Mouse (Mus musculus) lung, postnatal 0 days (tissue): ENCODE measurements at regions not wholly inside any gene's neighbourhood (a gene's known extent, or its start where the extent isn't known, plus 50 kb on each side); places are given as distances from the start of the nearest gene placed in this dataset.
A peak's percentile ranks its signal among the peaks of the same experiment; 100 is the strongest.

Source experiments
- ATAC-seq: fragments of 200-750 bp; cut with Nextera tagmentation; 2 replicates; pipeline ENCODE4 v1.8.0; 2017; ENCODE audit warnings: moderate library complexity
- DNase-seq: peaks from one replicate; pipeline ENCODE4 v3.0.0-alpha.2; 2016; ENCODE audit warnings: low spot score
- H3K27ac ChIP-seq: fragments of 300-500 bp; sonication (generic); 2 replicates; pipeline ENCODE4 v1.5.1; 2014; ENCODE audit warnings: antibody characterized with exemption, mild to moderate bottlenecking, low read length, mixed read lengths
- H3K27me3 ChIP-seq: fragments of 300-500 bp; sonication (generic); replicated peaks from 2 replicates; pipeline ENCODE4 v1.6.1; 2014; ENCODE audit warnings: low read length, mixed read lengths; ENCODE audit not compliant: insufficient read depth
- H3K36me3 ChIP-seq: fragments of 300-500 bp; sonication (generic); 2 replicates; pipeline ENCODE4 v1.6.1; 2014; ENCODE audit warnings: low read length, mixed read lengths; ENCODE audit not compliant: insufficient read depth
- H3K4me1 ChIP-seq: fragments of 300-500 bp; sonication (generic); 2 replicates; pipeline ENCODE4 v1.6.1; 2014; ENCODE audit warnings: antibody characterized with exemption, low read depth, low read length, mixed read lengths; ENCODE audit not compliant: insufficient read depth
- H3K4me2 ChIP-seq: fragments of 300-500 bp; sonication (generic); replicated peaks from 2 replicates; pipeline ENCODE4 v1.6.1; 2014; ENCODE audit warnings: low read depth, mild to moderate bottlenecking, low read length, moderate library complexity, mixed read lengths
- H3K4me3 ChIP-seq: fragments of 300-500 bp; sonication (generic); 2 replicates; pipeline ENCODE4 v1.5.1; 2014; ENCODE audit warnings: low read depth, low read length
- H3K9ac ChIP-seq: fragments of 300-500 bp; sonication (generic); replicated peaks from 2 replicates; pipeline ENCODE4 v1.6.1; 2014; ENCODE audit warnings: low read depth, mild to moderate bottlenecking
- H3K9me3 ChIP-seq: fragments of 300-500 bp; sonication (generic); 2 replicates; pipeline ENCODE4 v1.6.1; 2016; ENCODE audit warnings: low read length, mixed read lengths
- CTCF ChIP-seq: IDR thresholded peaks from 2 replicates; pipeline ENCODE4 v1.5.1; 2016; ENCODE audit warnings: antibody characterized with exemption, mild to moderate bottlenecking
- EP300 ChIP-seq: IDR thresholded peaks from 2 replicates; pipeline ENCODE4 v1.6.1; 2016; ENCODE audit warnings: antibody characterized with exemption, mild to moderate bottlenecking, control low read depth
- WGBS: fragments of 180-500 bp; shearing (Covaris S2); extraction: QIAGEN DNeasy Blood & Tissue Kit; methylation state at CpG from one replicate; pipeline ENCODE4 v1.1.7; 2014; 5-methylcytosine and 5-hydroxymethylcytosine counted together

DNA sequence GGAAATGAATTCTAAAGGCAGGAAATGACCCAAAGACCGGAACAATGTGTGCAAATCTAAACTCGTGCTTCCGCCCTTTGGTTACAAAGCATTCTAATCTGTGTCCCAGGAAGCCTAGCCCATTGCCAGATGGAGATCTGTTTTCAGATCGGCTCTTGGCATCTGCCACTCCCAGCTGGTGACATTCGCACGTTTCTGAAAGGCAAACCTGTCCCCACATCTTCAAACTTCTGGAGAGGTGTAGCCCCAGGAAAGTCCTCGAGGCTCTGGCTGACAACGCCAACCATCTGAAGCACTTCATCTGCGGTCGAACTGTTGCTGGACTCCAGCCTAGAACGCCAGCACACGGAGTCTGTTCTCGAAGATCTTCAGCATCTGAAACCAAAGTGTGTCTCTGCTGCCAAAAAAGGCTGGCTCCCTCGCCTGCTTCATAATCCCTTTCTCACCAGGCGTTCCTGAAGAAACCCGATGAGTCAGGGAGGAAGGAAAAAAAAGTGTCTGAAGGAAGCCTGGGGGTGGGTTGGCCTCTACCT lies 73.2 kb upstream of the Map4k3 start:
- DNase-seq = peak; percentile 93
- no peak overlapping the region for H3K9ac ChIP-seq
- peak overlapping the region; percentile 87 for H3K27ac ChIP-seq
- no peaks in the 10 kb centered on the region for H3K27me3 ChIP-seq
- H3K36me3 ChIP-seq = no peaks in the 10 kb centered on the region
- peak overlapping the region; percentile 15; the same call in 1 of the 2 replicates for H3K4me3 ChIP-seq
- under 1% methylated on average over 16 of the region's 16 CpGs for WGBS
- TF ChIP-seq EP300 (peak; percentile 98), CTCF (no peak)
- peak overlapping the region; percentile 47 for H3K4me2 ChIP-seq
- peaks cover 20% of the 10 kb centered on the region; the same call in 1 of the 2 replicates for H3K4me1 ChIP-seq
- peak; percentile 79 for ATAC-seq
- no peaks in the 10 kb centered on the region for H3K9me3 ChIP-seq

DNA sequence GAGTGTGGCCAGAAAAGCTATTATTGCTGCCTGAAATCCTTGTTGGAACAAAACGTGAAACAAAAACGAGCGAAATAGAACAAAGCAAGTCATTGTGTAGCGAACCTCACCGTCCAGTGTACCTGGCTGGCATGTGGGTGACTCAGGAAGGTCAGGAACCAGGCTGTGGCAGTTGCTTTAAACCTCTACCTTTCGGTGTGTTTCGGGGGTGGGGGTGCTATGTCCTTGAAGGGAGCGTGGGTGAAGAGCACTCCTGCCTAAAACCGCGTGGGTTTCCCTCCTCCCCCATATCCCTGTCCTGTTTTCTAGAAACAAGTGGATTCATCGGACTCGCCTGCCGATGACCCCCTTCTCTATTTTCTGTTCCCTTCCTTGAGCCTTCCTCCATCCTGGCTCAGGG lies 72.6 kb upstream of the Map4k3 start:
- H3K9ac ChIP-seq = no peak overlapping the region
- TF ChIP-seq CTCF (no peak), EP300 (no peak)
- 39% methylated on average over 13 of the region's 13 CpGs for WGBS
- H3K27me3 ChIP-seq = no peaks in the 10 kb centered on the region
- no peaks in the 10 kb centered on the region for H3K36me3 ChIP-seq
- ATAC-seq (peak; percentile 1; the same call in 1 of the 2 replicates), DNase-seq (peak; percentile 48)
- peak overlapping the region; percentile 47 for H3K4me2 ChIP-seq
- no peaks in the 10 kb centered on the region for H3K9me3 ChIP-seq
- peaks cover 26% of the 10 kb centered on the region; the same call in 1 of the 2 replicates for H3K4me1 ChIP-seq
- H3K4me3 ChIP-seq = 0 out of 2 replicates have a peak overlapping the region, but pooled peaks have one; percentile 15
- H3K27ac ChIP-seq = peak overlapping the region; percentile 87

DNA sequence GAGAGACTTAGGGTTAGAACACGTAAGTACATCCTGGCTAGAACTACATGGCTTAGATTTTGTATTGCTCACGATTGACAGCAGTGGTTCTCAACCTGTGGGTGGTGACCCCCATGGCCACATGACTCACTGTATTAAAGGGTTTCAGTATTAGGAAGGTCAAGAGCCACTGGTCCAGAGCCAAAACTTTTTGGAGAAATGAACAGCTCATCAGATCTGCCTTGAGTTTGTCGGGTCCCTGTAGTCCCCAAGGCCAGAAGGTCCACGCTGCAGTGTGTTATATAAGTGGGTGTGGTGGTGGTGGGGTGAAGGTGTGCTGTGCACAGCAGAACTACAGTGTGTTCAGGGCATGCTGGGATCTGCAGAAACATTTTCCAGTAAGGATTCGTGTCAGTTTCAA lies 72.2 kb upstream of the Map4k3 start:
- Histone ChIP-seq H3K9ac (no peak overlapping the region), H3K4me1 (peaks cover 28% of the 10 kb centered on the region; the same call in 1 of the 2 replicates), H3K4me3 (no peak overlapping the region), H3K27me3 (no peaks in the 10 kb centered on the region), H3K36me3 (no peaks in the 10 kb centered on the region), H3K9me3 (no peaks in the 10 kb centered on the region), H3K27ac (peak overlapping the region; percentile 87), H3K4me2 (peak overlapping the region; percentile 47; the same call in 1 of the 2 replicates)
- no peak for ATAC-seq
- WGBS = 39% methylated on average over 5 of the region's 5 CpGs
- no peak for DNase-seq
- TF ChIP-seq EP300 (no peak), CTCF (no peak)

DNA sequence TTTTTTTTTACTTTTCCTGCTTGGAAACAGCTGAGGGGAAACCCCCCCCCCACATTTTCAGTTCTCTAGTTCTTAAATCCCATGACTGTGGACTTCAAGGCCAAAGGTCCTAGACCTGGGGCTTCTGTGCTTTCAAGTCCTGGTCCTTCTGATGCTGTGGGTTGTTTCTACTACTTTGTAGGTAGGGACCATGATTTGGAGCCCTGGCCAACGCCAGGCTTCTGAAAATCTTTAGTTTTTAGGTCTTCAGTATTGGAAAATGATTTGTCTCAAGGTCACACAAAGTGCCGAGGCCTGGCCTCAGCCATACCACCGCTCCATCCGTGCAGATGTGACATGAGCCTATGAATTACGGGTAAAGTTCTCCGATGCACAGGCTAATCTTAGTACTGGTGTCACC lies 70.8 kb upstream of the Map4k3 start:
- 90% methylated on average over 6 of the region's 6 CpGs for WGBS
- TF ChIP-seq CTCF = no peak
- TF ChIP-seq EP300 = no peak
- DNase-seq = no peak
- ATAC-seq = no peak
- Histone ChIP-seq H3K4me1 (peaks cover 28% of the 10 kb centered on the region; the same call in 1 of the 2 replicates), H3K27me3 (no peaks in the 10 kb centered on the region), H3K4me2 (no peak overlapping the region), H3K9ac (no peak overlapping the region), H3K4me3 (no peak overlapping the region), H3K9me3 (no peaks in the 10 kb centered on the region), H3K27ac (no peak overlapping the region), H3K36me3 (no peaks in the 10 kb centered on the region)

DNA sequence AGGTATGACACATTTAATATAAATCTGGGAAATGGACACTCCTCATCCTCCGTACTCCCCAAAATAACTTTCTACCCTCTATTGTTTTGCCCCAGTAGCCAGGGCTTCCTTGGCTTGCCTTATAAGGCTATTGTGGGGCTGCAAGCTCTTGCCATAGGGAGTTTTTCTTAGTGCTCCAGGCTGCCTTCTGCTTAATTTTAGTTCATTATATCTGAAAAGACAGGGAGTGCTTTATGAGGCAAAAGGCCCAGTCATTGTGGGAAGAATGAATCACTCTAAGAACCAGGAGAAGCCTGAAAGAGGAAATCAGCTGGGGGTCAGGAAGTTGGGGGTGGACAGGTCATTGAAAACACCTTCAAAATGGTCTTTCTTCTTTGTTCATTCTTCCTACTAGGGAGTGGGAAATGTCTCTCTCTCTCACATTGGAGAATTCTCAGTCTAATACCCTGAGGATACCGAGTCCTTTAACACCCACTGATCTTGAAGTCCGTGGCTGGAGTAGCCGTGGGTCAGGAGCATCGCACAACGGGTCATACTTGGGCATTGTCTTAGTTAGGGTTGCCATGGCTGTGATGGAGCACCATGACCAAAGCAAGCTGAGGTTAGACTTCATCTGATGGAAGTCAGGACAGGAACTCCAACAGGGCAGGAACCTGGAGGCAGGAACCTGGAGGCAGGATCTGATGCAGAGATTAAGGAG lies 70.1 kb upstream of the Map4k3 start:
- no peak overlapping the region for H3K27ac ChIP-seq

DNA sequence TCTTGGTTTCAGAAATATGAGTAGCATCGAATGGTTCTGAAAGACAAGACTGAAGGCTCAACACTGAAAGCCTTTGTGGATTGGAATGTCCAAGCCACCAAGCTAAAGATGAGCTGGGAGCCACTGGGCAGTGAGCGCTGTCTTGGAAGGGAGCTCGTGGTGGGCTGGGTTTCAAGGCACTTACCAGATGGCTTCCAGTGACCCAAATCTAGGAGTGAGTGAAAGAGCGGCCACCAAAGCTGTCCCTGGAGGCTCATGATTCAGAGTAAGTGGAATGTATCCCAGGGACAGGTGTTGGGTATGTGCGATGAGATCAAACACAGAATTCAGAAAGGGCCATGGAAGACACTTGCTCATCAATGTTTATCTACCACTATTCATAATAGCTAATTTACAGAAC lies 68.5 kb upstream of the Map4k3 start:
- no peak overlapping the region for H3K27ac ChIP-seq
- H3K4me2 ChIP-seq = no peak overlapping the region
- no peak overlapping the region for H3K9ac ChIP-seq
- H3K27me3 ChIP-seq = no peaks in the 10 kb centered on the region
- H3K4me3 ChIP-seq = no peak overlapping the region
- no peak for ATAC-seq
- no peak for TF ChIP-seq CTCF
- TF ChIP-seq EP300 = no peak
- no peak for DNase-seq
- H3K36me3 ChIP-seq = no peaks in the 10 kb centered on the region
- whole genome bisulfite sequencing = 96% methylated on average over 5 of the region's 5 CpGs
- H3K9me3 ChIP-seq = no peaks in the 10 kb centered on the region
- H3K4me1 ChIP-seq = peaks cover 18% of the 10 kb centered on the region; the same call in 1 of the 2 replicates

More for the DNA sequence above, 70.1 kb upstream of the Map4k3 start:
- Histone ChIP-seq H3K4me3 (no peak overlapping the region), H3K36me3 (no peaks in the 10 kb centered on the region), H3K4me1 (peaks cover 28% of the 10 kb centered on the region; the same call in 1 of the 2 replicates), H3K9me3 (no peaks in the 10 kb centered on the region), H3K27me3 (no peaks in the 10 kb centered on the region), H3K4me2 (no peak overlapping the region), H3K9ac (no peak overlapping the region)
- ATAC-seq (no peak), DNase-seq (no peak)
- WGBS = 81% methylated on average over 6 of the region's 6 CpGs
- TF ChIP-seq EP300 (no peak), CTCF (no peak)
